Mouse (Mus musculus): ENCODE measurements at regions not wholly inside any gene's neighbourhood (a gene's known extent, or its start where the extent isn't known, plus 50 kb on each side); places are given as distances from the start of the nearest gene placed in this dataset.

- no peak overlapping the region for H3K27ac ChIP-seq (ENCODE audit: low read depth, low read length)
- H3K9ac ChIP-seq (ENCODE audit: low read length) = no peak overlapping the region
- H3K36me3 ChIP-seq (ENCODE audit: control insufficient read depth, insufficient read depth, low read length) = no peaks in the 10 kb centered on the region
- H3K4me2 ChIP-seq (ENCODE audit: low read depth) = no peak overlapping the region
- DNase-seq (ENCODE audit: low spot score) = peak; percentile 57
- 33% methylated on average over 3 of the region's 3 CpGs for WGBS
- H3K4me3 ChIP-seq (ENCODE audit: low read depth, low read length) = no peak overlapping the region
- H3K27me3 ChIP-seq (ENCODE audit: control insufficient read depth, insufficient read depth, low read length) = no peaks in the 10 kb centered on the region
- ATAC-seq (ENCODE audit: insufficient read depth, low FRiP score, low TSS enrichment) = no peak
- H3K9me3 ChIP-seq (ENCODE audit: control insufficient read depth, low read length) = no peaks in the 10 kb centered on the region
- H3K4me1 ChIP-seq (ENCODE audit: control insufficient read depth, insufficient read depth, low read length) = no peaks in the 10 kb centered on the region
Observed at GRCm38 (mm10) chr1:186827773-186828172, 78.6 kb upstream of the Rrp15 start.

GRCm38 (mm10) chr1:186808192-186808960 is 59.2 kb upstream of the Rrp15 start:
- H3K4me2 ChIP-seq (ENCODE audit: low read depth) = no peak overlapping the region
- WGBS = 64% methylated on average over 19 of the region's 19 CpGs

GRCm38 (mm10) chr1:186804451-186804850 is 55.3 kb upstream of the Rrp15 start:
- Histone ChIP-seq H3K4me3 (ENCODE audit: low read depth, low read length) (no peak overlapping the region), H3K27me3 (ENCODE audit: control insufficient read depth, insufficient read depth, low read length) (no peaks in the 10 kb centered on the region), H3K4me1 (ENCODE audit: control insufficient read depth, insufficient read depth, low read length) (no peaks in the 10 kb centered on the region), H3K4me2 (ENCODE audit: low read depth) (no peak overlapping the region), H3K9me3 (ENCODE audit: control insufficient read depth, low read length) (no peaks in the 10 kb centered on the region), H3K36me3 (ENCODE audit: control insufficient read depth, insufficient read depth, low read length) (no peaks in the 10 kb centered on the region), H3K27ac (ENCODE audit: low read depth, low read length) (no peak overlapping the region), H3K9ac (ENCODE audit: low read length) (no peak overlapping the region)
- DNase-seq (ENCODE audit: low spot score) = no peak
- no peak for ATAC-seq (ENCODE audit: insufficient read depth, low FRiP score, low TSS enrichment)
- 86% methylated on average over 5 of the region's 5 CpGs for WGBS

More at GRCm38 (mm10) chr1:186808192-186808960, 59.2 kb upstream of the Rrp15 start:
- Histone ChIP-seq H3K36me3 (ENCODE audit: control insufficient read depth, insufficient read depth, low read length) (no peaks in the 10 kb centered on the region), H3K9ac (ENCODE audit: low read length) (no peak overlapping the region), H3K27me3 (ENCODE audit: control insufficient read depth, insufficient read depth, low read length) (no peaks in the 10 kb centered on the region), H3K4me3 (ENCODE audit: low read depth, low read length) (no peak overlapping the region), H3K27ac (ENCODE audit: low read depth, low read length) (0 out of 2 replicates have a peak overlapping the region, but pooled peaks have one; percentile 27), H3K4me1 (ENCODE audit: control insufficient read depth, insufficient read depth, low read length) (no peaks in the 10 kb centered on the region), H3K9me3 (ENCODE audit: control insufficient read depth, low read length) (no peaks in the 10 kb centered on the region)
- ATAC-seq (ENCODE audit: insufficient read depth, low FRiP score, low TSS enrichment) (no peak), DNase-seq (ENCODE audit: low spot score) (peak; percentile 20)
